Mouse (Mus musculus) inflammation-experienced regulatory T-cells (primary cell): ENCODE data around the gene Cfap99. TPM values are rescaled to one million over a fixed set of nuclear protein-coding genes. Genes with fewer than 3 reads are reported as not detected.

ENCODE experiments used
- polyA plus RNA-seq, 2 experiments: library from polyadenylated mRNA; unstranded; fragments of 100-300 nt; shearing (Covaris generic); gene quantifications; one replicate each; pipeline ENCODE4 v1.2.1; 2017

Cfap99 gene
- polyA plus RNA-seq = under 1 TPM in 1 of 2 experiments, not detected in 1; 0.31 TPM

DNA sequence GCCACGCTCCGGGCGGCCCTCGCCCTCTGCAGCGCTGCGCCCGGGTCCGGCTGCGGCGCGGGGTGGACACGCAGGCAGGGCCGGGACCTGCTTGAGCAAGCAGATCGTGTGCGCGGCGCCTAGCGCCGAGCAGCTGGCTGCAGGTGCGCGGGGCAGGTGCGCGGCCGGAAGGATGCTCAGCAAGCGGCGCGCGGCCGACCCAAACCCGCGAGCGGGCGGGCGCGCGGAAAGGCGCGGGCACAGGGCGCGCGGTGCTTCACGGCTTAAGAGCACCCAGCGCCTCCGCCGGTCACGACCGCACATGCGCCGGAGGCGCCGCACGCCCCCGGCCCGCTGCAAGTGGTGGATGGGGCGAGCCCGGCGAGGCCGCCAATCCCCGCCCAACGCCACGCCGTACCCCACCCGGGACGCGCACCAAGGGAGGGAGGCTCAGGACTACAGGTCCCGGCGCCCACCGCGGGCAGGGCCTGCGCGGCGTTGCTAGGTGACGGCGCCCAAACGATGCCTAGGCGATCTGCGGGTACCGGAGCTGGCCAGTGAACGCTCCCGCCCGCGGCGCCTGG is at the start of gene Cfap99, which contains the start of gene Zfyve28:
Gene Cfap99 (plus strand): TSS at position 447 of the 563 bp plus-strand sequence.
Gene Zfyve28 (minus strand): TSS at position 296 of the 563 bp plus-strand sequence.

DNA sequence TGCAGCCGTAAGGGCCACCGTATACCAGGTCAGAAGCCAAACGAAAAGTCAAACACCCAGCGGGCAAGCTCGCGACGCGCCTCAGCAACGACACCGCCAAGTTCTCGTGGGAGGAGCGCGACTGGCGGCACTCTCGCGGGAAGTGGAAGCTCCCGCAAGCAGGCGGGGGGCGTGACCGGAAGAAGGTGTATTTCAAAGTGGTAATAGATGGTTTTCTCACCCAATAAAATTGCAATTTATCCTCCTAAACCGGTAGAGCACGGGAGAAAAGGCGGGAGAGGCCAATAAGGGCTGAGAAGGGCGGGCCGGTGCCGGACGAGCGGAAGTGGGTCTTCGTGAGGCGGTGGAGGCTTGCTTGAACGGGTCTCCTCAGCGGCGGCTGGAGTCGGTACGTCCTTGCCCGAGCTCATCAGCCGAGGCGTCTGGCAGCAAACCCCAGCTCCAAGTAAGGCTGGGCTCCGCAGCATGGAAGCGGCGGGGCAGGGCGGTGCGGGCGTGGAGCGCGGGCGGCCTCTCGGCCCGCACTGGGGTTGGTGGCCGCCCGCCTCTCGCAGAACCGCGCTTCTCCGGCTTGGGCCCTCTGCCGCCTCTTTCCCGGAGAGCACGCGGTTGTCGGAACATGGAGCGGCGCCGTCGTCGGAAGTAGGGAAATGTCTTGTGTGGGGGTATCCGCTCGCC is 47.8 kb downstream of the Cfap99 start, which contains the start of gene Rnf4:
Gene Rnf4 (plus strand): TSS at position 193 of the 678 bp plus-strand sequence.

DNA sequence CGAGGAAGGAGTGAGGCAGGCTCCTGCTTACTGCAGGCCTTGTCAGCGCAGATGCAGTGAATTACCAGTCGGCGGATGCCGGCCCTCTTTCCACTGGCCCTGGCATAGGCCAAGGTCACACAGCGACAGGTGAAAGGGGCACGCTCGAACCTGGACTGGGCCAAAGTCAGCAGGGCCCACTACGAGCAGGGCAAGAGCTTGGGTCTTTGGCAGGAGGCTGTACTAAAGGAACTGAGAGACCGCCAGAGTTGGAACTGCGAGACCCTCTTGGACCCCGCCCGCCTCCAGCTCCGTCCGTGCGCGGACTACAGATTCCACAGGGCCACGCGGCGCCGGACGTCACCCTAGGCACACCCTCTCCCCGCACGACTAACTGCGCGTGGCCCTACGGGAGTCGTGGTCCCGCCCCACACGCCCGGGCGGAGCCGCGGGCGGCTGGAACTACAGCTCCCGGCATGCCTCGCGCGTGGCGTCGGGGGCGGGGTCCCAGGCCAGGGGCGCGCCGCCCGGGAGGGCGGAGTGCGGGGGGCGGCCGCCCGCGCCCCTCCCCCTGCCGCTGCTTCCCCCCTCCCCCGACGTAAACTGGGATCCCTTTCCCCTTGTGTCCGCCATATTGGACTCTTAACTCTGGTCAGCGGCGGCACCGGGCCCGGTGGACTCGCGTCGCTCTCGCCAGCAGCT is 81.1 kb downstream of the Cfap99 start, which contains the start of gene Fam193a:
Gene Fam193a (plus strand): TSS at position 593 of the 681 bp plus-strand sequence.

Other genes starting within 250 kb of the Cfap99 start
- gene Poln, start 119.2 kb upstream of the Cfap99 start, polyA plus RNA-seq = 1 to 10 TPM; 1.2 to 2.5 TPM
- gene Haus3, start 119.1 kb upstream of the Cfap99 start, polyA plus RNA-seq = 10 to 100 TPM; 72.8 to 76.0 TPM
- 10 to 100 TPM; 57.2 to 84.6 TPM for gene Mxd4, start 100.9 kb upstream of the Cfap99 start, polyA plus RNA-seq
- 1 to 10 TPM; 2.4 to 2.9 TPM for gene Zfyve28, start 151 bp upstream of the Cfap99 start, polyA plus RNA-seq
- gene Rnf4, start 47.7 kb downstream of the Cfap99 start, polyA plus RNA-seq = 100 to 1,000 TPM; 139 to 179 TPM
- gene Fam193a, start 81.3 kb downstream of the Cfap99 start, polyA plus RNA-seq = 10 to 100 TPM; 15.3 to 19.3 TPM
- 10 to 100 TPM; 37.4 to 43.7 TPM for gene Tnip2, start 225.4 kb downstream of the Cfap99 start, polyA plus RNA-seq
- 10 to 100 TPM; 10.0 to 12.0 TPM for gene Sh3bp2, start 237.2 kb downstream of the Cfap99 start, polyA plus RNA-seq